Mouse (Mus musculus) liver, embryonic 14.5 days (tissue): ENCODE results near the gene Mgat4d. TPM values are rescaled to one million over a fixed set of nuclear protein-coding genes. Genes with fewer than 3 reads are reported as not detected.

Experiments used
- ATAC-seq: fragments of 200-750 bp; cut with Nextera tagmentation; 2 replicates; pipeline ENCODE4 v1.8.0; 2017; ENCODE audit warnings: moderate number of reproducible peaks, mild to moderate bottlenecking, moderate library complexity; ENCODE audit not compliant: insufficient read depth
- DNase-seq, 3 experiments: peaks; one replicate each; pipeline ENCODE4 v3.0.0-alpha.2; 2012 to 2013; ENCODE audit warnings: low read depth in 3 of 3, low spot score in 3 of 3
- H3K27ac ChIP-seq: fragments of 300-500 bp; sonication (generic); 2 replicates; pipeline ENCODE4 v1.5.1; 2014; ENCODE audit warnings: moderate library complexity, mild to moderate bottlenecking, control low read depth, inconsistent platforms
- H3K27me3 ChIP-seq: fragments of 300-500 bp; sonication (generic); 2 replicates; pipeline ENCODE4 v1.6.1; 2014; ENCODE audit warnings: mild to moderate bottlenecking, low read length, moderate library complexity; ENCODE audit not compliant: control insufficient read depth, insufficient read depth
- H3K36me3 ChIP-seq: fragments of 300-500 bp; sonication (generic); replicated peaks from 2 replicates; pipeline ENCODE4 v1.6.1; 2014; ENCODE audit warnings: low read depth; ENCODE audit not compliant: control insufficient read depth, insufficient read depth
- H3K4me1 ChIP-seq, 2 experiments: fragments of 200-500 bp in 1 of 2; fragments of 300-500 bp in 1 of 2; sonication (generic) in 1 of 2; replicated peaks; 2 replicates each; pipeline ENCODE4 v1.6.1; 2012 to 2014; ENCODE audit warnings: antibody characterized with exemption in 1 of 2, inconsistent platforms in 1 of 2, low read length in 1 of 2; ENCODE audit not compliant: control insufficient read depth in 2 of 2, insufficient read depth in 2 of 2
- H3K4me2 ChIP-seq: fragments of 300-500 bp; sonication (generic); 2 replicates; pipeline ENCODE4 v1.6.1; 2014; ENCODE audit warnings: low read depth, mild to moderate bottlenecking, control low read depth, moderate library complexity
- H3K4me3 ChIP-seq, 2 experiments: fragments of 200-500 bp in 1 of 2; fragments of 300-500 bp in 1 of 2; sonication (generic) in 1 of 2; 2 replicates each; pipeline ENCODE4 v1.5.1; 2012 to 2014; ENCODE audit warnings: low read depth in 2 of 2, low read length in 2 of 2, mild to moderate bottlenecking in 2 of 2, control low read depth in 1 of 2, inconsistent platforms in 1 of 2, moderate library complexity in 1 of 2; ENCODE audit not compliant: insufficient read depth in 1 of 2
- H3K9ac ChIP-seq: fragments of 300-500 bp; sonication (generic); replicated peaks from 2 replicates; pipeline ENCODE4 v1.6.1; 2014; ENCODE audit warnings: mild to moderate bottlenecking, control low read depth, moderate library complexity
- H3K9me3 ChIP-seq: fragments of 300-500 bp; sonication (generic); 2 replicates; pipeline ENCODE4 v1.6.1; 2016; ENCODE audit warnings: low read length, mixed read lengths; ENCODE audit not compliant: control insufficient read depth
- CTCF ChIP-seq: IDR thresholded peaks from 2 replicates; pipeline ENCODE4 v1.5.1; 2016; ENCODE audit warnings: antibody characterized with exemption, low read depth, control low read depth
- EP300 ChIP-seq: IDR thresholded peaks from 2 replicates; pipeline ENCODE4 v1.6.1; 2016; ENCODE audit warnings: antibody characterized with exemption, low read depth
- WGBS: fragments of 180-500 bp; shearing (Covaris S2); extraction: QIAGEN DNeasy Blood & Tissue Kit; methylation state at CpG from one replicate; pipeline ENCODE4 v1.1.7; 2014; ENCODE audit not compliant: insufficient replicate concordance; 5-methylcytosine and 5-hydroxymethylcytosine counted together
- polyA plus RNA-seq, 2 experiments: library from polyadenylated mRNA; depleted of rRNA in 1 of 2; stranded (reverse) in 1 of 2; unstranded in 1 of 2; fragments of >200 nt; fragmentation: Nextera tagmentation in 1 of 2; extraction: Ambion mirVana in 1 of 2; gene quantifications; 2 replicates each; pipeline versions ENCODE4 v1.2.1 to v1.2.3; 2012 to 2014

Gene Mgat4d
- polyA plus RNA-seq, 2 experiments = not detected

DNA sequence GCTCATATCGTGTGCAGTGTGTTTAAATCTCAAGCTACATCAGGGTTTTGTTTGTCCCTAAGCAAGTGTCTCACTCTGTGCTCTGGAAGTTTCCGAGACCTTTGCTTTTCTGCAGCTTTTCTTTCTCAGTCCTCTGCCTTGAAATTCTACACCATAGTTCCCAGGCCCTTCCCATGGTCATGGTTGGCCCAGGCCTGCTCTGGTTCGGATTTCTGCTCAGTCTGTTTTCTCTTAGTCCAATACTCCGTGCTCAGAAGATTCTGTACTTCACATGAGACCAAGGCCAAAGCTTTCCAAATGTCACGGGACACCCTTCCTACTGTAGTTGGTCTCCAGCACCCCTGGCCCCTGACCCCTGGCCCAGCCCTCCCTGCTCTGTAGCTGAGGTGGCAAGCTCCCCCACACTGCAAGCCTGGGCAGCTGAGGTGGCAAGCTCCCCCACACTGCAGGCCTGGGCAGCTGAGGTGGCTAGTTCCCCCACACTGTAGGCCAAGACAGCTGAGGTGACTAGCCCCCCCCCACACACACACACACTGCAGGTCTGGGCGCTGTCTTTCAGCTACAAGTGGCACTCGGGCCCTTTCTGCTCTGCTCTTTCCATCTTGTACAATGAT lies 15.0 kb downstream of the Mgat4d start:
- H3K4me2 ChIP-seq = no peak overlapping the region
- 57% methylated on average over 7 of the region's 7 CpGs for WGBS
- no peak overlapping the region for H3K9ac ChIP-seq
- H3K27me3 ChIP-seq = no peaks in the 10 kb centered on the region
- no peak overlapping the region for H3K27ac ChIP-seq
- H3K36me3 ChIP-seq = no peaks in the 10 kb centered on the region
- TF ChIP-seq EP300 (no peak), CTCF (no peak)
- no peaks in the 10 kb centered on the region for H3K4me1 ChIP-seq
- ATAC-seq = no peak
- DNase-seq = no peak
- no peak overlapping the region for H3K4me3 ChIP-seq
- no peaks in the 10 kb centered on the region for H3K9me3 ChIP-seq

GRCm38 (mm10) chr8:83377231-83377630 lies 29.0 kb downstream of the Mgat4d start:
- H3K4me2 ChIP-seq = no peak overlapping the region
- no peak overlapping the region for H3K9ac ChIP-seq
- H3K27me3 ChIP-seq = no peaks in the 10 kb centered on the region
- TF ChIP-seq CTCF (no peak), EP300 (no peak)
- H3K36me3 ChIP-seq = no peaks in the 10 kb centered on the region
- no peak for ATAC-seq
- DNase-seq = no peak
- no peak overlapping the region for H3K4me3 ChIP-seq
- H3K9me3 ChIP-seq = no peaks in the 10 kb centered on the region
- H3K4me1 ChIP-seq = peaks cover 2 to 3% of the 10 kb centered on the region in 2 experiments; a peak in 2 of 4 replicates
- H3K27ac ChIP-seq = no peak overlapping the region

DNA sequence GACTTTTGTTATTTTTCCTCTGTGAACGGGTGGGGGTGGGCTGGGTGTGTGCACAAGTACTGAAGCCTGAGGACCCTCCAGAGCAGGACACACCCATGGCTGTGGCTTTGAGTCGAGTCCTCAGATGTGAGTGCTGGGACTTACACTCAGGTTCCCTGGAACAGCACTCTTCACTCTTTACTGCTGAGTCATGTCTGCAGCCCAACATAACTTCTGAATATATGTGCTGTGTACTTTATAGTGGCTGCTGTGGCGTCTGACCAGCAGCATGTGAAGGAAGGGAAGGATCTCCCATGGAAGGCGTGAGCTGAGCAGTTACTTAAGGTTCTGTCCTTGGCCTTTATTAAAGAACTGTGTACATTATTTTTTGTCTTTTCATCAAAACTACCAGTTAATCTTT lies 31.9 kb downstream of the Mgat4d start:
- WGBS = 28% methylated on average over 4 of the region's 4 CpGs
- TF ChIP-seq EP300 = no peak
- TF ChIP-seq CTCF = no peak

GRCm38 (mm10) chr8:83381016-83381415 lies 32.7 kb downstream of the Mgat4d start:
- peaks cover 2 to 3% of the 10 kb centered on the region in 2 experiments; a peak in 2 of 4 replicates for H3K4me1 ChIP-seq
- no peaks in the 10 kb centered on the region for H3K27me3 ChIP-seq
- H3K27ac ChIP-seq = no peak overlapping the region
- H3K4me2 ChIP-seq = no peak overlapping the region
- ATAC-seq (no peak), DNase-seq (no peak)
- 68% methylated on average over 2 of the region's 2 CpGs for WGBS
- no peak overlapping the region for H3K9ac ChIP-seq
- no peaks in the 10 kb centered on the region for H3K36me3 ChIP-seq
- H3K4me3 ChIP-seq = no peak overlapping the region
- H3K9me3 ChIP-seq = no peaks in the 10 kb centered on the region
- TF ChIP-seq CTCF = no peak
- no peak for TF ChIP-seq EP300

More for the DNA sequence above, 31.9 kb downstream of the Mgat4d start:
- Histone ChIP-seq H3K27me3 (no peaks in the 10 kb centered on the region), H3K9ac (no peak overlapping the region), H3K4me3 (no peak overlapping the region), H3K36me3 (no peaks in the 10 kb centered on the region), H3K9me3 (no peaks in the 10 kb centered on the region), H3K4me1 (peaks cover 2 to 3% of the 10 kb centered on the region in 2 experiments; a peak in 2 of 4 replicates), H3K27ac (no peak overlapping the region), H3K4me2 (no peak overlapping the region)
- ATAC-seq (no peak), DNase-seq (no peak)

- H3K9ac ChIP-seq = no peak overlapping the region
- no peak overlapping the region for H3K27ac ChIP-seq
- H3K4me1 ChIP-seq = peaks cover 2 to 3% of the 10 kb centered on the region in 2 experiments; a peak in 2 of 4 replicates
- peaks cover 3% of the 10 kb centered on the region; the same call in 1 of the 2 replicates for H3K27me3 ChIP-seq
- no peaks in the 10 kb centered on the region for H3K9me3 ChIP-seq
- H3K4me3 ChIP-seq = no peak overlapping the region
- no peak for ATAC-seq
- DNase-seq = no peak
- no peak for TF ChIP-seq EP300
- no peak for TF ChIP-seq CTCF
- 9% methylated on average over 2 of the region's 2 CpGs for WGBS
- H3K36me3 ChIP-seq = no peaks in the 10 kb centered on the region
- H3K4me2 ChIP-seq = no peak overlapping the region
Observed at GRCm38 (mm10) chr8:83382850-83383249, 34.6 kb downstream of the Mgat4d start.
